9 mouse cellular contexts compared by ENCODE assay signal in genomic region chr4:106436475-106436874, GRCm38 (mm10). TPM values are rescaled to one million over a fixed set of nuclear protein-coding genes. Genes with fewer than 3 reads are reported as not detected.
DNase-seq lines count a peak whose midpoint lies in the region; ATAC-seq and TF ChIP-seq lines count a peak whose summit lies in the region.
"Had no signal": no experiment of that assay in that cellular context is flagged by ENCODE, and none has a peak within 500 bp of the region (broad histone marks: within the 10 kb centered on the region; RNA-seq: fewer than 3 reads in every experiment).

No protein-coding gene starts in this region.

- no peaks in the 10 kb centered on the region for H3K4me1 ChIP-seq in forebrain, embryonic 11.5 days (replicated peaks; ENCODE audit: control insufficient read depth, insufficient read depth, low read length)
- no peaks in the 10 kb centered on the region for H3K4me1 ChIP-seq in forebrain, embryonic 12.5 days
- peaks cover 11% of the 10 kb centered on the region for H3K4me1 ChIP-seq in cortical plate, adult 2 months (ENCODE audit: control insufficient read depth, insufficient read depth, low read length)
- H3K4me1 ChIP-seq: liver, embryonic 13.5 days had no signal

- no peaks in the 10 kb centered on the region for H3K27me3 ChIP-seq in forebrain, embryonic 11.5 days (ENCODE audit: control insufficient read depth, insufficient read depth, low read length)
- H3K27me3 ChIP-seq in forebrain, embryonic 12.5 days, result no peaks in the 10 kb centered on the region
- H3K27me3 ChIP-seq: liver, embryonic 13.5 days had no signal

- no peak overlapping the region for H3K4me2 ChIP-seq in forebrain, embryonic 11.5 days (ENCODE audit: low read depth, low read length, severe bottlenecking)
- H3K4me2 ChIP-seq in forebrain, embryonic 12.5 days, result no peak overlapping the region
- H3K4me2 ChIP-seq: liver, embryonic 13.5 days had no signal

- no peak overlapping the region for H3K4me3 ChIP-seq in forebrain, embryonic 11.5 days (ENCODE audit: low read depth, low read length)
- H3K4me3 ChIP-seq in forebrain, embryonic 12.5 days (replicated peaks), result no peak overlapping the region
- no peak overlapping the region for H3K4me3 ChIP-seq in cortical plate, adult 2 months (ENCODE audit: insufficient read depth, low read length)
- H3K4me3 ChIP-seq: liver, embryonic 13.5 days had no signal

- no peak for TF ChIP-seq POLR2A in cortical plate, adult 2 months (IDR thresholded peaks at IDR 0.05; ENCODE audit: extremely low read depth, insufficient read depth, low read length)

- WGBS in forebrain, embryonic 11.5 days, result 69% methylated on average over 4 of the region's 4 CpGs
- 59% methylated on average over 4 of the region's 4 CpGs for WGBS in forebrain, embryonic 12.5 days

- no peaks in the 10 kb centered on the region for H3K9me3 ChIP-seq in forebrain, embryonic 11.5 days (ENCODE audit: control insufficient read depth, low read length)
- no peaks in the 10 kb centered on the region for H3K9me3 ChIP-seq in forebrain, embryonic 12.5 days
- H3K9me3 ChIP-seq: liver, embryonic 13.5 days had no signal

- H3K27ac ChIP-seq in forebrain, embryonic 11.5 days (ENCODE audit: low read depth, low read length), result no peak overlapping the region
- H3K27ac ChIP-seq in forebrain, embryonic 12.5 days, result no peak overlapping the region
- no peak overlapping the region for H3K27ac ChIP-seq in cortical plate, adult 2 months (ENCODE audit: insufficient read depth, low read length)
- H3K27ac ChIP-seq: liver, embryonic 13.5 days had no signal

- intact Hi-C loops in heart, postnatal 36 days (cut with DNase I), result no loop called here

- H3K36me3 ChIP-seq in forebrain, embryonic 11.5 days (ENCODE audit: control insufficient read depth, insufficient read depth, low read length), result peaks cover 10% of the 10 kb centered on the region; the same call in 1 of the 2 replicates
- H3K36me3 ChIP-seq in forebrain, embryonic 12.5 days (replicated peaks), result peaks cover 77% of the 10 kb centered on the region

- ATAC-seq in forebrain, embryonic 11.5 days (replicated peaks; ENCODE audit: low FRiP score), result no peak
- ATAC-seq in forebrain, embryonic 12.5 days (ENCODE audit: low FRiP score), result no peak

- peak; percentile 59 for TF ChIP-seq CTCF in cortical plate, adult 2 months (IDR thresholded peaks at IDR 0.05; ENCODE audit: extremely low read depth, insufficient read depth, low read length)

- H3K9ac ChIP-seq in forebrain, embryonic 11.5 days (ENCODE audit: low read length), result no peak overlapping the region
- no peak overlapping the region for H3K9ac ChIP-seq in forebrain, embryonic 12.5 days
- H3K9ac ChIP-seq: liver, embryonic 13.5 days had no signal

- peak; percentile 57 for DNase-seq in forebrain, embryonic 11.5 days (ENCODE audit: low spot score)
- peak; percentile 14 for DNase-seq in ovary, postnatal 14 days (ENCODE audit: low spot score)
- no peak for DNase-seq in ovary, postnatal 10 days (ENCODE audit: low spot score)
- DNase-seq in naive thymus-derived CD4-positive, alpha-beta T cell, adult 2 months (ENCODE audit: low read depth), result peak; percentile 60
- DNase-seq in heart, postnatal 36 days, result no peak
- DNase-seq in frontal cortex, postnatal 10 days (ENCODE audit: low spot score in 2 of 2), result no peak
- DNase-seq: liver, embryonic 13.5 days had no signal

RNA-seq across cellular contexts. Expression of gene Pcsk9, which starts 27.7 kb away (rescaled TPM):
- polyA plus RNA-seq in forebrain, embryonic 11.5 days (2014; fragmentation: Nextera tagmentation; extraction: Ambion mirVana), result 3.9 and 4.8 TPM in 2 replicates
- polyA plus RNA-seq in forebrain, embryonic 12.5 days (2016; fragmentation: Nextera tagmentation; extraction: Ambion mirVana), result 3.5 and 4.9 TPM in 2 replicates
- 1.7 and 2.2 TPM in 2 replicates for polyA plus RNA-seq in cortical plate, adult 2 months (2012; rRNA removed)
- not detected for total RNA-seq in heart, postnatal 36 days (2021)

RNA-seq across cellular contexts. Expression of gene Bsnd, which starts 55.6 kb away (rescaled TPM):
- not detected in 2 replicates for polyA plus RNA-seq in forebrain, embryonic 11.5 days (2014; fragmentation: Nextera tagmentation; extraction: Ambion mirVana)
- not detected in 2 replicates for polyA plus RNA-seq in forebrain, embryonic 12.5 days (2016; fragmentation: Nextera tagmentation; extraction: Ambion mirVana)
- not detected in 2 replicates for polyA plus RNA-seq in cortical plate, adult 2 months (2012; rRNA removed)
- total RNA-seq in heart, postnatal 36 days (2021), result not detected
- polyA plus RNA-seq: liver, embryonic 13.5 days had no signal

Comparison
In these comparisons a context has a peak if more than half of its experiments do, and no peak if none do; other contexts are left out.
1. DNase-seq: peak in forebrain, embryonic 11.5 days (single experiment), ovary, postnatal 14 days (single experiment) and naive thymus-derived CD4-positive, alpha-beta T cell, adult 2 months (single experiment); none in ovary, postnatal 10 days (single experiment), heart, postnatal 36 days (0 of 2) and frontal cortex, postnatal 10 days (0 of 2).